Mouse (Mus musculus): Measurements from ENCODE around the gene Itih4. TPM values are rescaled to one million over a fixed set of nuclear protein-coding genes. Genes with fewer than 3 reads are reported as not detected.
A peak's percentile ranks its signal among the peaks of the same experiment; 100 is the strongest.

The Itih4 gene
- polyA plus RNA-seq, 1 experiment from 2014 or later = not detected

DNA sequence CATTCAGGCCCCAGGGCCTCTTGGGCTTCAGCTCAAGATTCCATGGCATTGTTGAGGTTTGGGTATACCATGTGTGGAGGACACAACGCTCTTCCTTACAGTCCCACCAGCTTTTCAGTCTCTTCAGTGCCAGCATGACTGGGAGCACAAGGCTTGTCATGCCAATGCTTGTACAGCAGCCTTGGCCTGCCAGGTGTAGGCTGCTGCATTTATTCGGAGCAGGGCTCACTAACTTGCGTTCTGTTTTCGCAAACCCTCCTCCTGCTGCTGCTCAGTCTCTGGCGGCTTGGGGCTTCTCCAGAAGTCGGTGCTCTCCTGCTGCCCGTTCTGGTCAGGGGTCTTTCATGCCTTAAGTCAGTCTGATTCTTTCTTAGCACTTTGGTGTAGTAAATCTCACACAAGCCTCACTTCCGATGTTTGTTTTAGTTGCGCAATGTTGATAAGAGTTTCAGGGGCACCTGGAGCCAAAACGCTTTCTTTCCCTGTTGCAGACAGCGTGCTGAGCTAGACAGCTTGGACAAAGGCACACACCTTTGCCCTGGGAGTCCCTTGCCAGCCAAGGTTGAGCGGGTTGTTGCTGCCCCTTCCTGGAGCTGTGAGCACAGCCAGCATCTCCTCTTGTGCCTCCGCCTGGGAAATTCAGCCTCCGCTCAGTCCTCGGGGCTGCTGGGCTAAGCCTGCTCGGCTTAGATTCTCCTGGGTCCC is 24.7 kb upstream of the Itih4 start:
- no peaks in the 10 kb centered on the region for H3K27me3 ChIP-seq (ENCODE audit: control insufficient read depth, insufficient read depth, low read length)
- no peaks in the 10 kb centered on the region for H3K4me1 ChIP-seq (ENCODE audit: control insufficient read depth, insufficient read depth, low read length)
- H3K36me3 ChIP-seq (replicated peaks; ENCODE audit: control insufficient read depth, insufficient read depth, low read depth, low read length) = no peaks in the 10 kb centered on the region
- ATAC-seq (replicated peaks; ENCODE audit: insufficient number of reproducible peaks, low FRiP score, low TSS enrichment, low read depth) = no peak
- no peak for DNase-seq (ENCODE audit: low spot score)
- no peaks in the 10 kb centered on the region for H3K9me3 ChIP-seq (replicated peaks; ENCODE audit: control insufficient read depth, low read length)
- H3K4me3 ChIP-seq (ENCODE audit: low read depth, low read length) = no peak overlapping the region
- no peak overlapping the region for H3K4me2 ChIP-seq (ENCODE audit: low read depth, low read length)
- WGBS = 77% methylated on average over 16 of the region's 16 CpGs
- no peak overlapping the region for H3K27ac ChIP-seq (replicated peaks; ENCODE audit: low read depth, low read length)
- no peak overlapping the region for H3K9ac ChIP-seq (replicated peaks; ENCODE audit: low read length)

DNA sequence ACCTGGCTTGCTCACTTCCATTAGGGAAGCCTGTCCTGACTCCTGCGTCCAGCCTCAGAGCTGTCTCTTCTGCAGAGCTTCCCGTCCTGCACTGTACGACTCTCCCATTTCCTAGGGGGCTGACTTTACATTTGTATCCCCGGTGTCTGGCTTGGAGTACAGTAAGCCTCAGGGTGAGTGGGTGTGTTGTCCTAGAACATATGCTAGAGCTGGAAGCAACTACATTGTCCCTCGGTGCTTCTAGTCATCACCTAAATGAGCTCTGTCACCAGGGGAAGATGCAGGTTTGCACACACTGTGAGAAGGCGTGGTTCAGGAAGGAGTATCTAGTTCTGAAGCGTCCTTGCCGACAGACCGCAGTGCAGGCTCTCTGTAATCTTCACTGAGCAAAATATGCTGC is 23.9 kb upstream of the Itih4 start:
- no peak overlapping the region for H3K27ac ChIP-seq (replicated peaks; ENCODE audit: low read depth, low read length)
- no peak overlapping the region for H3K4me3 ChIP-seq (ENCODE audit: low read depth, low read length)
- no peaks in the 10 kb centered on the region for H3K9me3 ChIP-seq (replicated peaks; ENCODE audit: control insufficient read depth, low read length)
- ATAC-seq (replicated peaks; ENCODE audit: insufficient number of reproducible peaks, low FRiP score, low TSS enrichment, low read depth) (no peak), DNase-seq (ENCODE audit: low spot score) (no peak)
- no peaks in the 10 kb centered on the region for H3K36me3 ChIP-seq (replicated peaks; ENCODE audit: control insufficient read depth, insufficient read depth, low read depth, low read length)
- H3K4me1 ChIP-seq (ENCODE audit: control insufficient read depth, insufficient read depth, low read length) = no peaks in the 10 kb centered on the region
- no peak overlapping the region for H3K9ac ChIP-seq (replicated peaks; ENCODE audit: low read length)
- WGBS = 88% methylated on average over 9 of the region's 9 CpGs
- no peaks in the 10 kb centered on the region for H3K27me3 ChIP-seq (ENCODE audit: control insufficient read depth, insufficient read depth, low read length)
- H3K4me2 ChIP-seq (ENCODE audit: low read depth, low read length) = no peak overlapping the region

DNA sequence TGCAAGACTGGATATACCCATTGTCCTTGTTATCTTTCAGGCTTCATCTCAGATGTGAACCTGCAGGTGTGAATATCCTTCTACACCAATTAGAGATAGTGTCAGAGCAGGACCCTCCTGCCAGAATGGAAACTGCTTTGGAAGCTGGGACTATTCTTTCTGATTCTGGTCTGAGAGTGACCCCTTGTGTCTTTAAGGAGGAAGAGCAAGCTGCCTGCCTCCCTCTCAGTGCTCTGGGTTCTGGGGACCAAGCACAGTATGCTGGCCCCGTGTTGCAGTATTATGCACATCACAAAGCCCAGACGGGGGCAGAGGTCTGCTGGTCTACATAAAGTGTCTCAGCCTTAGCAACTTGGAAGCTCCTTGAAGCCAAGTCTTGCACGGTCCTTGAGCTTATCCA is 21.0 kb upstream of the Itih4 start:
- Histone ChIP-seq H3K4me3 (ENCODE audit: low read depth, low read length) (no peak overlapping the region), H3K4me1 (ENCODE audit: control insufficient read depth, insufficient read depth, low read length) (no peaks in the 10 kb centered on the region), H3K27ac (replicated peaks; ENCODE audit: low read depth, low read length) (no peak overlapping the region), H3K9ac (replicated peaks; ENCODE audit: low read length) (no peak overlapping the region), H3K4me2 (ENCODE audit: low read depth, low read length) (no peak overlapping the region), H3K27me3 (ENCODE audit: control insufficient read depth, insufficient read depth, low read length) (no peaks in the 10 kb centered on the region), H3K9me3 (replicated peaks; ENCODE audit: control insufficient read depth, low read length) (no peaks in the 10 kb centered on the region), H3K36me3 (replicated peaks; ENCODE audit: control insufficient read depth, insufficient read depth, low read depth, low read length) (no peaks in the 10 kb centered on the region)
- ATAC-seq (replicated peaks; ENCODE audit: insufficient number of reproducible peaks, low FRiP score, low TSS enrichment, low read depth) = no peak
- peak; percentile 25 for DNase-seq (ENCODE audit: low spot score)
- 73% methylated on average over 3 of the region's 3 CpGs for WGBS

GRCm38 (mm10) chr14:30867042-30867441 is 19.2 kb upstream of the Itih4 start:
- WGBS = 27% methylated on average over 5 of the region's 5 CpGs
- H3K27me3 ChIP-seq (ENCODE audit: control insufficient read depth, insufficient read depth, low read length) = no peaks in the 10 kb centered on the region
- H3K36me3 ChIP-seq (replicated peaks; ENCODE audit: control insufficient read depth, insufficient read depth, low read depth, low read length) = no peaks in the 10 kb centered on the region
- DNase-seq (ENCODE audit: low spot score) = peak; percentile 84
- no peak overlapping the region for H3K27ac ChIP-seq (replicated peaks; ENCODE audit: low read depth, low read length)
- no peaks in the 10 kb centered on the region for H3K4me1 ChIP-seq (ENCODE audit: control insufficient read depth, insufficient read depth, low read length)
- H3K4me2 ChIP-seq (ENCODE audit: low read depth, low read length) = no peak overlapping the region
- no peaks in the 10 kb centered on the region for H3K9me3 ChIP-seq (replicated peaks; ENCODE audit: control insufficient read depth, low read length)
- H3K9ac ChIP-seq (replicated peaks; ENCODE audit: low read length) = no peak overlapping the region
- ATAC-seq (replicated peaks; ENCODE audit: insufficient number of reproducible peaks, low FRiP score, low TSS enrichment, low read depth) = 0 out of 2 replicates have a peak, but pooled peaks have one; percentile 39
- no peak overlapping the region for H3K4me3 ChIP-seq (ENCODE audit: low read depth, low read length)

DNA sequence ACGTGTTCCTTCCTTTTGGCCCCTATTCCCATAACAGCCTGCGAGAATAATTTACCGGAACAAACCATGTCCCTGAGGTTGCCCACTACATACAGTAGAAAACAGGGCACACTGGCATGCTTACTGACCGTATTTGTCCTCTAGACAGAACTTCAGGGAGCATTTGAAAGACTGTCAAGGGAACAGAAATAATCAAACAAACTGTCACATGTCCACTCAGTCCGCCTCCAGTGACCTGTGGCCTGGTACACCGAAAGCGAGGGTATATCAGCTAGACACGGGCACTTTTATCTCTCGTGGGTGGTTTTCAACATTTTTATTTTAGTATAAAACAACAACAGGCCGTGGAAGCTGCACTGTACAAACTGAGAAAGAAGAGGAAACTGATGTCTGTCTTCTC is 17.4 kb upstream of the Itih4 start:
- DNase-seq (ENCODE audit: low spot score) = no peak
- WGBS = 88% methylated on average over 10 of the region's 10 CpGs
- no peaks in the 10 kb centered on the region for H3K36me3 ChIP-seq (replicated peaks; ENCODE audit: control insufficient read depth, insufficient read depth, low read depth, low read length)
- H3K4me3 ChIP-seq (ENCODE audit: low read depth, low read length) = no peak overlapping the region
- no peak overlapping the region for H3K27ac ChIP-seq (replicated peaks; ENCODE audit: low read depth, low read length)
- H3K27me3 ChIP-seq (ENCODE audit: control insufficient read depth, insufficient read depth, low read length) = no peaks in the 10 kb centered on the region
- no peaks in the 10 kb centered on the region for H3K4me1 ChIP-seq (ENCODE audit: control insufficient read depth, insufficient read depth, low read length)
- H3K4me2 ChIP-seq (ENCODE audit: low read depth, low read length) = no peak overlapping the region
- no peak for ATAC-seq (replicated peaks; ENCODE audit: insufficient number of reproducible peaks, low FRiP score, low TSS enrichment, low read depth)
- H3K9me3 ChIP-seq (replicated peaks; ENCODE audit: control insufficient read depth, low read length) = no peaks in the 10 kb centered on the region
- H3K9ac ChIP-seq (replicated peaks; ENCODE audit: low read length) = no peak overlapping the region

DNA sequence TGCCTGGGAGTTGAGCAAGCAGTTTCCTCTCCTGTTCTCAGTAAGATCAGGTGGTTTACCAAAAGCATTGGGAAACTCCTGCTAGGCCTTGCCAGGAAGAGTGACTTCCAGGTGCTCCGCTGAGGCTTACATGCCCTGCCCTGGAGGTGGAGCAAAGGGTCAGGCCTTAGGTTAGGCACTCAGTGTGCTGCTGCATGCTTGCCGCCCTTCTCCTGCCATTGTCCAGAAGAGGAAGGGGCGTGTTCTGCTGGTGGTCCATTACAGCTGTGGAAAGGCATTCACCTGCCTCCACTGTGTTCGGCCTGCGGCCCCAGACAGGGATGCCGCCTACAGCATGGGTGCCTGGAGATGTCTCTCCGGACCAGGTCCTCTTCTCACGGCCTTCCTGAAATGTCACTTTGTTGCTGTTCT is 16.9 kb upstream of the Itih4 start:
- WGBS = 82% methylated on average over 8 of the region's 8 CpGs
- Histone ChIP-seq H3K4me1 (ENCODE audit: control insufficient read depth, insufficient read depth, low read length) (no peaks in the 10 kb centered on the region), H3K27ac (replicated peaks; ENCODE audit: low read depth, low read length) (no peak overlapping the region), H3K36me3 (replicated peaks; ENCODE audit: control insufficient read depth, insufficient read depth, low read depth, low read length) (no peaks in the 10 kb centered on the region), H3K9me3 (replicated peaks; ENCODE audit: control insufficient read depth, low read length) (no peaks in the 10 kb centered on the region), H3K9ac (replicated peaks; ENCODE audit: low read length) (no peak overlapping the region), H3K4me3 (ENCODE audit: low read depth, low read length) (no peak overlapping the region), H3K4me2 (ENCODE audit: low read depth, low read length) (no peak overlapping the region), H3K27me3 (ENCODE audit: control insufficient read depth, insufficient read depth, low read length) (no peaks in the 10 kb centered on the region)
- ATAC-seq (replicated peaks; ENCODE audit: insufficient number of reproducible peaks, low FRiP score, low TSS enrichment, low read depth) = no peak
- DNase-seq (ENCODE audit: low spot score) = no peak

- H3K4me2 ChIP-seq (ENCODE audit: low read depth, low read length) = no peak overlapping the region
- H3K4me3 ChIP-seq (ENCODE audit: low read depth, low read length) = no peak overlapping the region
- H3K27me3 ChIP-seq (ENCODE audit: control insufficient read depth, insufficient read depth, low read length) = no peaks in the 10 kb centered on the region
- H3K9ac ChIP-seq (replicated peaks; ENCODE audit: low read length) = no peak overlapping the region
- no peak overlapping the region for H3K27ac ChIP-seq (replicated peaks; ENCODE audit: low read depth, low read length)
- no peaks in the 10 kb centered on the region for H3K4me1 ChIP-seq (ENCODE audit: control insufficient read depth, insufficient read depth, low read length)
- WGBS = 79% methylated on average over 25 of the region's 25 CpGs
- no peaks in the 10 kb centered on the region for H3K36me3 ChIP-seq (replicated peaks; ENCODE audit: control insufficient read depth, insufficient read depth, low read depth, low read length)
- ATAC-seq (replicated peaks; ENCODE audit: insufficient number of reproducible peaks, low FRiP score, low TSS enrichment, low read depth) = no peak
- DNase-seq (ENCODE audit: low spot score) = peak; percentile 44
- H3K9me3 ChIP-seq (replicated peaks; ENCODE audit: control insufficient read depth, low read length) = no peaks in the 10 kb centered on the region
These were observed 15.8 kb upstream of the Itih4 start for GRCm38 (mm10) chr14:30870206-30871147.

- H3K36me3 ChIP-seq (replicated peaks; ENCODE audit: control insufficient read depth, insufficient read depth, low read depth, low read length) = no peaks in the 10 kb centered on the region
- ATAC-seq (replicated peaks; ENCODE audit: insufficient number of reproducible peaks, low FRiP score, low TSS enrichment, low read depth) = no peak
These were observed 12.1 kb upstream of the Itih4 start for GRCm38 (mm10) chr14:30874095-30874700.

More at GRCm38 (mm10) chr14:30874095-30874700, 12.1 kb upstream of the Itih4 start:
- 86% methylated on average over 18 of the region's 18 CpGs for WGBS
- Histone ChIP-seq H3K9me3 (replicated peaks; ENCODE audit: control insufficient read depth, low read length) (no peaks in the 10 kb centered on the region), H3K27ac (replicated peaks; ENCODE audit: low read depth, low read length) (no peak overlapping the region), H3K27me3 (ENCODE audit: control insufficient read depth, insufficient read depth, low read length) (no peaks in the 10 kb centered on the region), H3K4me2 (ENCODE audit: low read depth, low read length) (no peak overlapping the region), H3K4me3 (ENCODE audit: low read depth, low read length) (no peak overlapping the region), H3K9ac (replicated peaks; ENCODE audit: low read length) (no peak overlapping the region), H3K4me1 (ENCODE audit: control insufficient read depth, insufficient read depth, low read length) (no peaks in the 10 kb centered on the region)
- no peak for DNase-seq (ENCODE audit: low spot score)
